Mouse (Mus musculus) embryonic facial prominence, embryonic 10.5 days (tissue): Measurements from ENCODE around the gene Olfr862. TPM values are rescaled to one million over a fixed set of nuclear protein-coding genes. Genes with fewer than 3 reads are reported as not detected.

Experiments used
- DNase-seq: peaks from one replicate; pipeline ENCODE4 v3.0.0-alpha.2; 2017; ENCODE audit warnings: low spot score
- H3K27ac ChIP-seq: fragments of 300-500 bp; sonication (generic); replicated peaks from 2 replicates; pipeline ENCODE4 v1.5.1; 2016; ENCODE audit warnings: mild to moderate bottlenecking
- H3K27me3 ChIP-seq: fragments of 300-500 bp; sonication (generic); replicated peaks from 2 replicates; pipeline ENCODE4 v1.6.1; 2016; ENCODE audit warnings: low read depth, mild to moderate bottlenecking; ENCODE audit not compliant: poor library complexity, severe bottlenecking
- H3K36me3 ChIP-seq: fragments of 300-500 bp; sonication (generic); replicated peaks from 2 replicates; pipeline ENCODE4 v1.6.1; 2016; ENCODE audit warnings: mild to moderate bottlenecking, moderate library complexity
- H3K4me1 ChIP-seq: fragments of 300-500 bp; sonication (generic); 2 replicates; pipeline ENCODE4 v1.6.1; 2016
- H3K4me3 ChIP-seq: fragments of 300-500 bp; sonication (generic); 2 replicates; pipeline ENCODE4 v1.5.1; 2016; ENCODE audit warnings: mild to moderate bottlenecking, moderate library complexity
- H3K9me3 ChIP-seq: fragments of 300-500 bp; sonication (generic); 2 replicates; pipeline ENCODE4 v1.6.1; 2016; ENCODE audit warnings: mild to moderate bottlenecking
- WGBS: fragments of 180-500 bp; shearing (Covaris S2); methylation state at CpG from one replicate; pipeline ENCODE4 v1.1.7; 2016; 5-methylcytosine and 5-hydroxymethylcytosine counted together
- polyA plus RNA-seq: library from polyadenylated mRNA; unstranded; fragments of >200 nt; fragmentation: Nextera tagmentation; extraction: Ambion mirVana; gene quantifications from 2 replicates; pipeline ENCODE4 v1.2.1, GENCODE M21; 2016

The Olfr862 gene
- polyA plus RNA-seq = not detected in 2 replicates

DNA sequence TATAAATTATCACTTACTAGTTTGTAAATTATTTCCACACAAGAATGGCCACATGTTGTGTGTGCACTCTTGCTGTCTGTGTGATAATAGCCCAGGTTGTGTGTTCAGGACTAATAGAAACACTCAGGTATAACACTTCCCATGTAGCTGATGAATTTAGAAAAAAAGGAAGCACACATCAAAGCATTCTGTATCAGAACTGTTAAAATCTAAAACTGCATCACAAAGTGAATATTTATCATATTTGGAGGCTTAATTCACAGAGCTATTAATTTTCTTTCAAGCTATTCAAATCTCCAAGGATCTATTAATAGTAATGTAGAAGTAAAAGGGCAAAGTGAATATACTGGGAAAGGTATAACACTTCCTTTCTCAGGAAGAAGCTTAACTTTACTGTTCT is at the start of gene Olfr862:
Gene Olfr862, minus strand, starts transcription at position 101 of the 400 bp plus-strand sequence.
- H3K4me1 ChIP-seq = no peaks in the 10 kb centered on the region
- peaks cover 14% of the 10 kb centered on the region for H3K9me3 ChIP-seq
- no peak for DNase-seq
- no peak within 1 kb of the TSS for H3K4me3 ChIP-seq
- H3K36me3 ChIP-seq = no peaks in the 10 kb centered on the region
- H3K27ac ChIP-seq = no peak within 1 kb of the TSS
- H3K27me3 ChIP-seq = no peaks in the 10 kb centered on the region

GRCm38 (mm10) chr9:19916565-19916964 is 28.8 kb upstream of the Olfr862 start, which contains the start of gene Olfr77:
Gene Olfr77, plus strand, starts transcription at chr9:19916865.
- no peaks in the 10 kb centered on the region for H3K36me3 ChIP-seq
- no peaks in the 10 kb centered on the region for H3K4me1 ChIP-seq
- DNase-seq = no peak
- 88% methylated on average over 2 of the region's 2 CpGs for WGBS
- no peak within 1 kb of the TSS for H3K27ac ChIP-seq
- no peaks in the 10 kb centered on the region for H3K27me3 ChIP-seq
- no peak within 1 kb of the TSS for H3K4me3 ChIP-seq
- H3K9me3 ChIP-seq = peaks cover 12% of the 10 kb centered on the region

DNA sequence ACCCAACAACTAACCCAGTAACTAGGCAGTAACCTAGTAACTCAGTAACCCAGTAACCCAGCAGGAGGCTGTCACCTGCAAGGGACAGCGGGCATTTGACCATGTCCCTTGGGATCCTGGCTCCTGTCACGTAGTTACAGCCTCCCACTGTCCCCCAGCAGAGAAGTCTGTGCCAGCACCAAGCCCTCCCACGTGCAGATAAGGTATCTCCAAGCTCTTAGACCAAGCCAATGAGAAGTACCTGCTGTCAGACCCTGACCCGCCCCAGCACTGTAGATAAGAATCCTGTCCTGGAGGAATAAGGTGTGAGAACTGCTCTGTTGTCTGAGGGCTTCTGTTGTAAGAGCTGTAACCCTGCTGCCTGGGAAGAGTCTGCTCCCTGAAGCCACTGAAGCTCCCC is 23.4 kb upstream of the Olfr862 start:
- WGBS = 56% methylated on average over 4 of the region's 4 CpGs

DNA sequence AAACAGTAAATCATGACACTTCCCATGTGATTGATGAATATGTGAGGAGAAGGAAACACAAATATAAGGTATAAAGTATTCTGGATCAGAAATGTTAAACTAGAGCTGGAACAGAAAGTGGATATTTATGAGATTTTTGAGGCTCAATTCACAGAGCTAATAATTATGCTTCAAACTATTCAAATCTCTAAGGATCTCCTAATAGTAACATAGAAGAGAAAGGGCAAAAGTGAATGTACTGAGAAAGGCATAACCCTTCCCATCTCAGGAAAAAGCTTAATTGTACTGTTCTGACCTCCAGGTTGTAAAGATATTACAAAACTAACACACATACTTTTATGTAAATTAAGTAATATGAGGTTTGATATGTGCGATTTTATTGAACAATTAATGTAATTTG is 38.2 kb downstream of the Olfr862 start, which contains the start of gene Olfr860:
Gene Olfr860, minus strand, starts transcription at position 101 of the 400 bp plus-strand sequence.
- no peaks in the 10 kb centered on the region for H3K36me3 ChIP-seq
- DNase-seq = no peak
- no peaks in the 10 kb centered on the region for H3K27me3 ChIP-seq
- WGBS = 80% methylated on average over 1 of the region's 1 CpGs
- H3K4me1 ChIP-seq = no peaks in the 10 kb centered on the region
- H3K9me3 ChIP-seq = no peaks in the 10 kb centered on the region
- H3K27ac ChIP-seq = no peak within 1 kb of the TSS
- no peak within 1 kb of the TSS for H3K4me3 ChIP-seq

More for the DNA sequence above, 23.4 kb upstream of the Olfr862 start:
- no peaks in the 10 kb centered on the region for H3K36me3 ChIP-seq
- DNase-seq = no peak
- no peaks in the 10 kb centered on the region for H3K27me3 ChIP-seq
- H3K9me3 ChIP-seq = peaks cover 15% of the 10 kb centered on the region
- H3K4me3 ChIP-seq = no peak overlapping the region
- H3K4me1 ChIP-seq = no peaks in the 10 kb centered on the region
- H3K27ac ChIP-seq = no peak overlapping the region

Other genes starting within 250 kb of the Olfr862 start
- gene Olfr857, start 178.6 kb downstream of the Olfr862 start, polyA plus RNA-seq = not detected in 2 replicates
- gene Olfr58, start 107.7 kb downstream of the Olfr862 start, polyA plus RNA-seq = not detected in 2 replicates
- gene Olfr859, start 83.1 kb downstream of the Olfr862 start, polyA plus RNA-seq = not detected in 2 replicates
- gene Olfr860, start 38.3 kb downstream of the Olfr862 start, polyA plus RNA-seq = not detected in 2 replicates
- 0.15 and 0.20 TPM in 2 replicates for gene Olfr77, start 28.9 kb upstream of the Olfr862 start, polyA plus RNA-seq
- not detected in 2 replicates for gene Olfr866, start 140.0 kb upstream of the Olfr862 start, polyA plus RNA-seq
- not detected in 2 replicates for gene Olfr867, start 169.6 kb upstream of the Olfr862 start, polyA plus RNA-seq
- gene Olfr868, start 210.6 kb upstream of the Olfr862 start, polyA plus RNA-seq = not detected in 2 replicates
- gene Olfr869, start 241.0 kb upstream of the Olfr862 start, polyA plus RNA-seq = not detected in 2 replicates